ENCODE assay signal across 18 mouse cellular contexts in genomic region chr1:91369408-91369807, GRCm38 (mm10). TPM values are rescaled to one million over a fixed set of nuclear protein-coding genes. Genes with fewer than 3 reads are reported as not detected.
"Had no signal": no experiment of that assay in that cellular context is flagged by ENCODE, and none has a peak within 500 bp of the region (broad histone marks: within the 10 kb centered on the region; RNA-seq: fewer than 3 reads in every experiment).

No protein-coding gene starts in this region.

- DNase-seq: kidney, adult 8-10 months; kidney, postnatal 10 days; kidney, postnatal 4 days; left cerebral cortex, postnatal 4 days; lung, postnatal 10 days; lung, postnatal 4 days; midbrain, embryonic 14.5 days; spleen, adult 18-20 months had no signal

- H3K9me3 ChIP-seq: limb, embryonic 13.5 days; liver, embryonic 15.5 days; neural tube, embryonic 15.5 days had no signal

- H3K27ac ChIP-seq: limb, embryonic 13.5 days; liver, embryonic 15.5 days; midbrain, embryonic 10.5 days; neural tube, embryonic 15.5 days had no signal

- H3K4me2 ChIP-seq: limb, embryonic 13.5 days; liver, embryonic 15.5 days; lung, embryonic 14.5 days; neural tube, embryonic 15.5 days had no signal

- H3K4me3 ChIP-seq: limb, embryonic 13.5 days; liver, embryonic 15.5 days; midbrain, embryonic 10.5 days; myocyte; neural tube, embryonic 15.5 days had no signal

- H3K9ac ChIP-seq: limb, embryonic 13.5 days; liver, embryonic 15.5 days; lung, embryonic 14.5 days; neural tube, embryonic 15.5 days had no signal

RNA-seq across cellular contexts. Expression of gene Erfe, which starts 3.2 kb away (rescaled TPM):
- total RNA-seq: layer of hippocampus, adult 8-10 months; liver, adult 2 months had no signal
- polyA plus RNA-seq: liver, adult 2 months had no signal

RNA-seq across cellular contexts. Expression of gene Klhl30, which starts 18.6 kb away (rescaled TPM):
- total RNA-seq: layer of hippocampus, adult 8-10 months; left cerebral cortex, postnatal 10 days; left cerebral cortex, postnatal 4 days; liver, adult 2 months had no signal
- polyA plus RNA-seq: liver, adult 2 months; midbrain, embryonic 14.5 days had no signal

RNA-seq across cellular contexts. Expression of gene Espnl, which starts 47.5 kb away (rescaled TPM):
- total RNA-seq: liver, adult 2 months; megakaryocyte, adult 5-6 weeks had no signal
- polyA plus RNA-seq: lung, embryonic 14.5 days; midbrain, embryonic 10.5 days had no signal
